Mouse (Mus musculus) kidney, embryonic 16.5 days (tissue): ENCODE measurements around the gene Dach1. TPM values are rescaled to one million over a fixed set of nuclear protein-coding genes. Genes with fewer than 3 reads are reported as not detected.

ENCODE experiments used
- ATAC-seq: fragments of 200-750 bp; cut with Nextera tagmentation; 2 replicates; pipeline ENCODE4 v1.8.0; 2017; ENCODE audit warnings: moderate TSS enrichment; ENCODE audit not compliant: low FRiP score, low TSS enrichment
- H3K27ac ChIP-seq: fragments of 300-500 bp; sonication (generic); 2 replicates; pipeline ENCODE4 v1.5.1; 2014; ENCODE audit warnings: low read length
- H3K27me3 ChIP-seq: fragments of 300-500 bp; sonication (generic); 2 replicates; pipeline ENCODE4 v1.6.1; 2014; ENCODE audit warnings: low read length, control low read depth, mixed read lengths; ENCODE audit not compliant: insufficient read depth
- H3K36me3 ChIP-seq: fragments of 300-500 bp; sonication (generic); 2 replicates; pipeline ENCODE4 v1.6.1; 2014; ENCODE audit warnings: low read length, control low read depth, mixed read lengths; ENCODE audit not compliant: insufficient read depth
- H3K4me1 ChIP-seq: fragments of 300-500 bp; sonication (generic); 2 replicates; pipeline ENCODE4 v1.6.1; 2014; ENCODE audit warnings: low read length, control low read depth, mixed read lengths; ENCODE audit not compliant: insufficient read depth
- H3K4me2 ChIP-seq: fragments of 300-500 bp; sonication (generic); replicated peaks from 2 replicates; pipeline ENCODE4 v1.6.1; 2014; ENCODE audit warnings: low read depth, low read length
- H3K4me3 ChIP-seq: fragments of 300-500 bp; sonication (generic); 2 replicates; pipeline ENCODE4 v1.5.1; 2014; ENCODE audit warnings: mild to moderate bottlenecking, low read length
- H3K9ac ChIP-seq: fragments of 300-500 bp; sonication (generic); replicated peaks from 2 replicates; pipeline ENCODE4 v1.6.1; 2014; ENCODE audit warnings: low read length
- H3K9me3 ChIP-seq: fragments of 300-500 bp; sonication (generic); 2 replicates; pipeline ENCODE4 v1.6.1; 2016; ENCODE audit warnings: low read length, control low read depth
- WGBS: fragments of 180-500 bp; shearing (Covaris S2); extraction: QIAGEN DNeasy Blood & Tissue Kit; methylation state at CpG from one replicate; pipeline ENCODE4 v1.1.7; 2014; 5-methylcytosine and 5-hydroxymethylcytosine counted together
- polyA plus RNA-seq: library from polyadenylated mRNA; unstranded; fragments of >200 nt; fragmentation: Nextera tagmentation; extraction: Ambion mirVana; gene quantifications from 2 replicates; pipeline ENCODE4 v1.2.1, GENCODE M21; 2015

Dach1 gene
- polyA plus RNA-seq, 1 experiment from 2014 or later, result 17.0 TPM

GRCm38 (mm10) chr14:98002021-98002680 lies 167.4 kb downstream of the Dach1 start:
- H3K4me1 ChIP-seq, result peaks cover 2% of the 10 kb centered on the region; the same call in 1 of the 2 replicates
- H3K27me3 ChIP-seq, result no peaks in the 10 kb centered on the region
- WGBS, result 70% methylated on average over 1 of the region's 1 CpGs
- H3K9ac ChIP-seq, result no peak overlapping the region
- H3K36me3 ChIP-seq, result 0 out of 2 replicates have a peak, but pooled peaks cover 3% of the 10 kb centered on the region
- H3K9me3 ChIP-seq, result no peaks in the 10 kb centered on the region
- no peak for ATAC-seq
- no peak overlapping the region for H3K4me2 ChIP-seq
- no peak overlapping the region for H3K4me3 ChIP-seq
- no peak overlapping the region for H3K27ac ChIP-seq

GRCm38 (mm10) chr14:97998584-97998983 lies 171.0 kb downstream of the Dach1 start:
- H3K36me3 ChIP-seq, result 0 out of 2 replicates have a peak, but pooled peaks cover 3% of the 10 kb centered on the region
- H3K27ac ChIP-seq, result peak overlapping the region; percentile 69; the same call in 1 of the 2 replicates
- peaks cover 2% of the 10 kb centered on the region; the same call in 1 of the 2 replicates for H3K4me1 ChIP-seq
- no peaks in the 10 kb centered on the region for H3K9me3 ChIP-seq
- no peak overlapping the region for H3K4me3 ChIP-seq
- ATAC-seq, result no peak
- H3K27me3 ChIP-seq, result no peaks in the 10 kb centered on the region
- no peak overlapping the region for H3K9ac ChIP-seq
- no peak overlapping the region for H3K4me2 ChIP-seq

GRCm38 (mm10) chr14:97983251-97983650 lies 186.3 kb downstream of the Dach1 start:
- H3K36me3 ChIP-seq, result no peaks in the 10 kb centered on the region
- peaks cover 34% of the 10 kb centered on the region for H3K4me1 ChIP-seq
- no peaks in the 10 kb centered on the region for H3K9me3 ChIP-seq
- 32% methylated on average over 3 of the region's 3 CpGs for WGBS
- H3K27me3 ChIP-seq, result no peaks in the 10 kb centered on the region
- H3K4me3 ChIP-seq, result no peak overlapping the region
- no peak overlapping the region for H3K9ac ChIP-seq
- no peak overlapping the region for H3K4me2 ChIP-seq
- no peak for ATAC-seq
- H3K27ac ChIP-seq, result peak overlapping the region; percentile 72

- WGBS, result 18% methylated on average over 6 of the region's 6 CpGs
- H3K4me1 ChIP-seq, result peaks cover 34% of the 10 kb centered on the region
- H3K9me3 ChIP-seq, result no peaks in the 10 kb centered on the region
- ATAC-seq, result peak; percentile 75; the same call in 1 of the 2 replicates
- peak overlapping the region; percentile 72; the same call in 1 of the 2 replicates for H3K27ac ChIP-seq
- H3K36me3 ChIP-seq, result no peaks in the 10 kb centered on the region
- peak overlapping the region; percentile 23; the same call in 1 of the 2 replicates for H3K4me2 ChIP-seq
- H3K27me3 ChIP-seq, result no peaks in the 10 kb centered on the region
- no peak overlapping the region for H3K9ac ChIP-seq
- no peak overlapping the region for H3K4me3 ChIP-seq
These were observed 186.9 kb downstream of the Dach1 start for GRCm38 (mm10) chr14:97982676-97983075.

GRCm38 (mm10) chr14:97980879-97981278 lies 188.7 kb downstream of the Dach1 start:
- Histone ChIP-seq H3K4me1 (peaks cover 36% of the 10 kb centered on the region), H3K27ac (no peak overlapping the region), H3K27me3 (no peaks in the 10 kb centered on the region), H3K4me3 (no peak overlapping the region), H3K4me2 (no peak overlapping the region), H3K36me3 (no peaks in the 10 kb centered on the region), H3K9me3 (no peaks in the 10 kb centered on the region), H3K9ac (no peak overlapping the region)
- WGBS, result 20% methylated on average over 4 of the region's 4 CpGs
- ATAC-seq, result no peak

GRCm38 (mm10) chr14:97976091-97976490 lies 193.5 kb downstream of the Dach1 start:
- Histone ChIP-seq H3K4me2 (no peak overlapping the region), H3K27ac (no peak overlapping the region), H3K9me3 (no peaks in the 10 kb centered on the region), H3K4me1 (peaks cover 9% of the 10 kb centered on the region; the same call in 1 of the 2 replicates), H3K36me3 (no peaks in the 10 kb centered on the region), H3K27me3 (no peaks in the 10 kb centered on the region), H3K9ac (no peak overlapping the region), H3K4me3 (no peak overlapping the region)
- 30% methylated on average over 1 of the region's 1 CpGs for WGBS
- no peak for ATAC-seq

GRCm38 (mm10) chr14:97975447-97975846 lies 194.1 kb downstream of the Dach1 start:
- no peak overlapping the region for H3K4me2 ChIP-seq

GRCm38 (mm10) chr14:97964543-97965069 lies 205.0 kb downstream of the Dach1 start:
- H3K4me2 ChIP-seq, result no peak overlapping the region
- H3K9ac ChIP-seq, result no peak overlapping the region
- WGBS, result 63% methylated on average over 2 of the region's 2 CpGs

More at GRCm38 (mm10) chr14:97975447-97975846, 194.1 kb downstream of the Dach1 start:
- Histone ChIP-seq H3K4me1 (peaks cover 6% of the 10 kb centered on the region; the same call in 1 of the 2 replicates), H3K9me3 (no peaks in the 10 kb centered on the region), H3K27ac (no peak overlapping the region), H3K36me3 (no peaks in the 10 kb centered on the region), H3K9ac (no peak overlapping the region), H3K4me3 (no peak overlapping the region), H3K27me3 (no peaks in the 10 kb centered on the region)
- 81% methylated on average over 7 of the region's 7 CpGs for WGBS
- ATAC-seq, result no peak

GRCm38 (mm10) chr14:97963624-97964023 lies 205.9 kb downstream of the Dach1 start:
- Histone ChIP-seq H3K27me3 (no peaks in the 10 kb centered on the region), H3K27ac (no peak overlapping the region), H3K4me2 (no peak overlapping the region), H3K36me3 (no peaks in the 10 kb centered on the region), H3K9me3 (no peaks in the 10 kb centered on the region), H3K4me3 (no peak overlapping the region), H3K9ac (no peak overlapping the region), H3K4me1 (no peaks in the 10 kb centered on the region)
- WGBS, result 93% methylated on average over 6 of the region's 6 CpGs
- no peak for ATAC-seq

More at GRCm38 (mm10) chr14:97964543-97965069, 205.0 kb downstream of the Dach1 start:
- no peaks in the 10 kb centered on the region for H3K27me3 ChIP-seq
- H3K27ac ChIP-seq, result no peak overlapping the region
- no peaks in the 10 kb centered on the region for H3K4me1 ChIP-seq
- H3K4me3 ChIP-seq, result no peak overlapping the region
- H3K36me3 ChIP-seq, result no peaks in the 10 kb centered on the region
- H3K9me3 ChIP-seq, result no peaks in the 10 kb centered on the region
- ATAC-seq, result no peak

- no peaks in the 10 kb centered on the region for H3K4me1 ChIP-seq
- WGBS, result 62% methylated on average over 1 of the region's 1 CpGs
- no peaks in the 10 kb centered on the region for H3K27me3 ChIP-seq
- no peaks in the 10 kb centered on the region for H3K9me3 ChIP-seq
- no peak for ATAC-seq
- no peak overlapping the region for H3K4me2 ChIP-seq
- no peak overlapping the region for H3K9ac ChIP-seq
- H3K36me3 ChIP-seq, result 0 out of 2 replicates have a peak, but pooled peaks cover under 1% of the 10 kb centered on the region
- no peak overlapping the region for H3K27ac ChIP-seq
- no peak overlapping the region for H3K4me3 ChIP-seq
These were observed 213.2 kb downstream of the Dach1 start for GRCm38 (mm10) chr14:97956356-97956755.
